Mouse (Mus musculus) heart, embryonic 10.5 days (tissue): Measurements from ENCODE around the gene Rab3gap1. TPM values are rescaled to one million over a fixed set of nuclear protein-coding genes. Genes with fewer than 3 reads are reported as not detected.
A peak's percentile ranks its signal among the peaks of the same experiment; 100 is the strongest.

Source experiments
- DNase-seq: peaks from one replicate; pipeline ENCODE4 v3.0.0-alpha.2; 2017; ENCODE audit warnings: low spot score
- H3K27ac ChIP-seq: fragments of 300-500 bp; sonication (generic); 2 replicates; pipeline ENCODE4 v1.5.1; 2016; ENCODE audit warnings: mild to moderate bottlenecking
- H3K27me3 ChIP-seq: fragments of 300-500 bp; sonication (generic); 2 replicates; pipeline ENCODE4 v1.6.1; 2016; ENCODE audit warnings: mild to moderate bottlenecking; ENCODE audit not compliant: poor library complexity, insufficient read depth, severe bottlenecking
- H3K36me3 ChIP-seq: fragments of 300-500 bp; sonication (generic); 2 replicates; pipeline ENCODE4 v1.6.1; 2016; ENCODE audit warnings: mild to moderate bottlenecking, moderate library complexity
- H3K4me1 ChIP-seq: fragments of 300-500 bp; sonication (generic); 2 replicates; pipeline ENCODE4 v1.6.1; 2016; ENCODE audit warnings: mild to moderate bottlenecking
- H3K4me3 ChIP-seq: fragments of 300-500 bp; sonication (generic); 2 replicates; pipeline ENCODE4 v1.5.1; 2016; ENCODE audit warnings: mild to moderate bottlenecking, moderate library complexity
- H3K9me3 ChIP-seq: fragments of 300-500 bp; sonication (generic); 2 replicates; pipeline ENCODE4 v1.6.1; 2016; ENCODE audit warnings: mild to moderate bottlenecking, moderate library complexity
- WGBS: fragments of 180-500 bp; shearing (Covaris S2); methylation state at CpG from one replicate; pipeline ENCODE4 v1.1.7; 2016; 5-methylcytosine and 5-hydroxymethylcytosine counted together
- polyA plus RNA-seq: library from polyadenylated mRNA; unstranded; fragments of >200 nt; fragmentation: Nextera tagmentation; extraction: Ambion mirVana; gene quantifications from 2 replicates; pipeline ENCODE4 v1.2.1, GENCODE M21; 2016

The Rab3gap1 gene
- polyA plus RNA-seq, 1 experiment from 2014 or later = 19.2 TPM

DNA sequence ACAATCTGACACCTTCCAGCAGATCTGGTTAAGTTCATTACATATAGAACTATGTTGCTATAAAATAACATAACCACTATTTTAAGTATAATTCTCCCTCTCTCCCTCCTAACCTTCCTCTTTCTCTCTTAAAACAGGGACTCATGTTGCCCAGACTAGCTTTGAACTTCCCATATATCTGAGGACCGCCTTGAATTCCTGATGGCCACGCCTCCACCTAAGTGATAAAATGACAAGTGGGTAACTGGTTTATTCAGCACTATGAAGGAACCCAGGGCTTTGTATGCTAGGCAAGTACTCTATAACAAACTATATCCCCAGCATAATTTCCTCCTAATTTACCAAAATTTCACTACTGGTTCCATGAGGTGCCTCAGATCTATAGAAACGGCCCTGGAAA lies 94.8 kb downstream of the Rab3gap1 start:
- Histone ChIP-seq H3K36me3 (0 out of 2 replicates have a peak, but pooled peaks cover 7% of the 10 kb centered on the region), H3K4me3 (no peak overlapping the region), H3K27me3 (no peaks in the 10 kb centered on the region), H3K9me3 (no peaks in the 10 kb centered on the region), H3K4me1 (peaks cover 14% of the 10 kb centered on the region), H3K27ac (no peak overlapping the region)
- 85% methylated on average over 3 of the region's 3 CpGs for WGBS
- no peak for DNase-seq

DNA sequence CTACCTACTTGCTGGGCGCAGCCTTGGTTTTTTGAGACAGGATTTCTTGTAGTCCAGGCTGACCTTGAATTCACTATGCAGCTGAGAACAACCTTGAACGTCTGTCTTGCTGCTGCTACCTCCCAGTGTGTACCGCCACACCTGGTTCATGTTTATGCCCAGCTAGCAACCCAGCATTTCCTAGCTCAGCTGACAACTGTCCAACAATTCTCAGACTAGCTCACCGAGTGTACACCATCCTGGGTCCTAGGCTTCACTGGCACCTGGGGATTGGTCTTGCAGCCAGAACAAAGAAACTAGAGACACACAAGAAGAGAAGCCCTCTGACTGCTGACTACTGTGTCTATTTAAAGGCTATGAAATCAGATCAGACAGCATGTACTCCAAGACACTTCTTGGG lies 102.3 kb downstream of the Rab3gap1 start:
- Histone ChIP-seq H3K27me3 (no peaks in the 10 kb centered on the region), H3K9me3 (no peaks in the 10 kb centered on the region), H3K36me3 (peaks cover 13% of the 10 kb centered on the region; the same call in 1 of the 2 replicates), H3K27ac (no peak overlapping the region), H3K4me1 (no peaks in the 10 kb centered on the region), H3K4me3 (no peak overlapping the region)
- no peak for DNase-seq
- WGBS = 78% methylated on average over 4 of the region's 4 CpGs

DNA sequence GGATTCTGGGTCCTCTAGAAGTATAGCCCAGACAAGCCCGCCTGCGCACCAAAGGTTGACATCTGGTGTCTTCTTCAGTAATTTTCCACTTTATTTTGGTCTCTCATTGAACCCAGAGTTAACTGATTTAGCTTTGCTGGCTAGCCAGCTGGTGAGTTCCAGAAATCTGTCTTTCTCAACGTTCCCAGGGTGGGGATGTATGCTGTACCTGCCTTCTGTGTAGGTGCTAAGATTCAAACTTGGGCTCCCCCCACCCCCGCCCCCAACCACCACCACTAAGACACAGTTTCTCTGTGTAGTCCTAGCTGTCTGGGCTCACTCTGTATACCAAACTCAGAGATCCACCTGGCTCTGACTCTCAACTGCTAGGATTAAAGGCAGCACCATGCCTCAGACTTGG lies 105.5 kb downstream of the Rab3gap1 start:
- Histone ChIP-seq H3K36me3 (peaks cover 17% of the 10 kb centered on the region; the same call in 1 of the 2 replicates), H3K27me3 (no peaks in the 10 kb centered on the region), H3K4me1 (no peaks in the 10 kb centered on the region), H3K27ac (no peak overlapping the region), H3K4me3 (no peak overlapping the region), H3K9me3 (no peaks in the 10 kb centered on the region)
- WGBS = 90% methylated on average over 4 of the region's 4 CpGs
- peak; percentile 36 for DNase-seq

DNA sequence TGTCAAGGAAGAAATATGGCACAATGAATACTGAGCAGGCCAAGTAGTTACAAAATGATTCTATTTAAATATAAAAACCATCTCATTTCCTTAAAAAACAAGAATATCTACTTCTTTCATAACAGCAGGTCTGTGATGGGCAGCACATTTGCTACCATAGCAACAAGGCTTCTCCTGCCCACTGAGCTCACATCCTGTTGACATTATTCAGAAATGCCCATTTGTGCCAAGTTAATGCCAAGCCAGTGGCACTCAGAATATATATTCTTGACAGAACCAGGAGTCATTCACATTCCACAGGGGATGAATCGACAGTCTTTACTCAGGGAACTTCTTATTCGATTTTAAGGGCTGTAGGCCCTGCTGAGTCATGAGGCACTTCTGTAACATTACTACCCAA lies 107.1 kb downstream of the Rab3gap1 start:
- H3K27me3 ChIP-seq = no peaks in the 10 kb centered on the region
- H3K27ac ChIP-seq = no peak overlapping the region
- no peak for DNase-seq
- 72% methylated on average over 2 of the region's 2 CpGs for WGBS
- no peaks in the 10 kb centered on the region for H3K4me1 ChIP-seq
- peaks cover 12% of the 10 kb centered on the region; the same call in 1 of the 2 replicates for H3K36me3 ChIP-seq
- no peak overlapping the region for H3K4me3 ChIP-seq
- H3K9me3 ChIP-seq = no peaks in the 10 kb centered on the region

DNA sequence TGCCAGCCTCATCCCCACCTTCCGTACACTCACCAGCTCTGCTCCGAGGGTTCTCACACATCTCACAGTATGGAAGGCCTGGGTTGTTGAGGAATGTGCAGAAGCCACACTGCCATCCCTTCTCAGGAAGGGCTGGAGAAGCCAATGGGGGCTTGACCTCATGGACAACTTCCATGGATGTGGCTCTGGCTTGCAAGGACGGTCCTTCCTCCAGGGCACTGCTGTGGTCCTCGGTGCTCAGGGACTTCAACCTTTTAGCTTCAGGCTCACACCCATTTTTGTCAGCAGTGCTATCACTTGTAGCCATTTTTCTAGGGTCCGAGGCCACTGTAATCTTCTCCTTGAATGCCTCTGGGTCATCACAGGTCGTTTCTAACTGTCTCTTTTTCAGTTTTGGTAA lies 107.5 kb downstream of the Rab3gap1 start:
- Histone ChIP-seq H3K27me3 (no peaks in the 10 kb centered on the region), H3K4me3 (no peak overlapping the region), H3K36me3 (peaks cover 9% of the 10 kb centered on the region; the same call in 1 of the 2 replicates), H3K4me1 (no peaks in the 10 kb centered on the region), H3K27ac (no peak overlapping the region), H3K9me3 (no peaks in the 10 kb centered on the region)
- 84% methylated on average over 6 of the region's 6 CpGs for WGBS
- peak; percentile 67 for DNase-seq

DNA sequence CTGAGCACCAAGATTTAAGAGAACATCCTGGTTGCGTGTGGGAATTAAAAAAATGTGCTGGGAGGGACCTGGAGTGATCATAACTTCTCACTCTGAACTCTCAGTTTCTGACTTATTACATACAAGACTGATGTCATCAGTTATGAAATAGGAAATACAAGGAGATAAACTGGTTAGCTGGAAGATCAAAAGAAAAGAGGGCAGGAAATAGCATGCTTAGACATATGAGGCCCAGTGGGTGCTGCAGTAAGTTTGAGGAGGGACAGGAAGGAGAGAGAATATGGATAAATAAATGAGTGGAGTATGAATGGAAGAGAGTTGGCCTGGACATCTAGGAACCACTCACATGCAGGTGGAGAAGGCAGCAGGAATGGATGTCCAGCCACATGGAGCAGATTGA lies 109.6 kb downstream of the Rab3gap1 start:
- 0 out of 2 replicates have a peak, but pooled peaks cover 4% of the 10 kb centered on the region for H3K36me3 ChIP-seq
- no peak overlapping the region for H3K4me3 ChIP-seq
- H3K27ac ChIP-seq = no peak overlapping the region
- DNase-seq = peak; percentile 3
- 81% methylated on average over 1 of the region's 1 CpGs for WGBS
- H3K4me1 ChIP-seq = no peaks in the 10 kb centered on the region
- no peaks in the 10 kb centered on the region for H3K9me3 ChIP-seq
- H3K27me3 ChIP-seq = no peaks in the 10 kb centered on the region

DNA sequence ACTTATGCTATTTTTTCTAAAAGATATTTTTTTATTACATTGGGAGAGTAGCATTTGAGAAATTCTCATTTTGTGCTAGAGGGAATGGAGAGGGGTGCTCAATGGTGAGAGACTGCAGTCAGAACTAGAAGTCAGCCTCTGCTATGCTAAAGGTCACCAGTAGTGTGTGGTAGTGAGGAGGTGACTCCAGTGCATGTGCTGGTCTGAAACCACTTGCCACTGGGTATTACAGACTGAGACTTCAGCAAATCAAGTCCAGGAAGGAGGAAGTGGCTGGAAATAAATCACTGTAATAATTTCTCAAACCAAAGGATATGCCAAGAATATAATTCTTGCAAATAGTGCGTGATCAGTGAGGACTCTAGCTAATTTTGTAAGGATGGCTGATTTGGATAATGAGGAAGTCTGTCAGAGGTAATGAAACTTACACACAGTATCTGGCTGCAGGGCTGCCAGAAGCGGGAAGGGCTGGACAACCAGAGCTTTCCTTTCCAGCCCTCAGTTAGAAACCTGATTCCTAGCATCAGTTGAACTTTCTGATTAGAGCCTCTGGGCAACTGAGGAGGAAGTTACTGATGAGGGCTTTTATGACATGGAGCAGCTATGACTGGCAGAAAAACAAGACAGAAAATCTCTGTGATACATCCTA lies 112.5 kb downstream of the Rab3gap1 start:
- Histone ChIP-seq H3K27me3 (no peaks in the 10 kb centered on the region), H3K4me1 (no peaks in the 10 kb centered on the region), H3K36me3 (0 out of 2 replicates have a peak, but pooled peaks cover 2% of the 10 kb centered on the region), H3K27ac (no peak overlapping the region), H3K4me3 (no peak overlapping the region), H3K9me3 (no peaks in the 10 kb centered on the region)
- WGBS = 67% methylated on average over 2 of the region's 2 CpGs
- DNase-seq = peak; percentile 22

DNA sequence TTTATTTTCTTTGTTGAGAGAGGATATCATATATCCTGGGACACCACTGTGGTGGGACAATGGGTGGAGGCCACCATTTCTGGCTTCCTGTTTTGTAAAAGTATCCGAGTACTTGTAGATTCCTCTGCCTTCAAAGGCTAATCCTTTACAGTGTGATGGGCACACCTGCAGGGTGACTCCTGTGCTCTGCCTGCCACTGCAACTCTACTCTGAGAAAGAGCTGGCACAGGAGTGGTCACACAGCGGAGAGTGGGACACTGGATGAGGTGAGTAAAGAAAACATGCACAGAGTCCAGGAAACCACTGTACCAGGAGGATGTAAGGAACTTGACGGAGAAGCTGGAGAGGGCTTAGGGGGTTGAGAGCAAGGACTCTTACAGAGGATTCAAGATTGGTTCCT lies 113.7 kb downstream of the Rab3gap1 start:
- H3K4me1 ChIP-seq = no peaks in the 10 kb centered on the region
- 78% methylated on average over 3 of the region's 3 CpGs for WGBS
- no peaks in the 10 kb centered on the region for H3K27me3 ChIP-seq
- H3K27ac ChIP-seq = no peak overlapping the region
- peak; percentile 70 for DNase-seq
- H3K9me3 ChIP-seq = no peaks in the 10 kb centered on the region
- H3K4me3 ChIP-seq = no peak overlapping the region
- H3K36me3 ChIP-seq = no peaks in the 10 kb centered on the region

DNA sequence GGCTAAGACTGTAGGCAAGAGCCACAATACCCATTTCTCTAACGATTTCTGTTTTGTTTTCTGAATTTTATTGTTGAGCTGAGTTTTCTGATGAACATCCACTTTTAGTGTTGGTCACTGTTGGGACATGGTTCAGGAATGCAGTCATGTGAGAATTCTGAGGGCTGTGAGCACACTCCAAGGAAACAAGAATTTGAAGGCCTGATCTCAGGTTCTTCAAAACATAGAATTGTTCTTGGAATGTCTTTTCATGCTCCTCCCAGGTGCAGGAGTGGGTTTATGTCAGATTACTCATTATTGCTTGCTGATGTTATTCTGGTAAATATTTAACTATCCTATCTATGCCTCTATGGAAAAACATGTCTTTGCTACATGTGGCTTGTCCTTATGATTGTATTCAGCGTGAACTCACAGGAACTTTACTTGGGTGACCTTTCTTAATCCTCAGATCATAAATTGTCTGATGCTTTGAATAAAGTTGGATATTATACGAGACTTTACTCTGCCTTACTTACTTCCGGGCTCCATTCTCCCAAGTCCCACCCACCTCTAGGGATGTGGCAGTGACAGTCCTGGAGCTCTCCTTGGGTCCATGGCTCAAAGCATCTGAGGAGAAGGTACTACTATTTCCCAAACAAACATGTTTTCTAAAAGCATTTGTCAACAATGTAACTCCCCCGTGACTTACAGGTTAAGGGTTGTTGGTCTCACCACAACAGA lies 114.9 kb downstream of the Rab3gap1 start:
- no peaks in the 10 kb centered on the region for H3K9me3 ChIP-seq
- no peaks in the 10 kb centered on the region for H3K27me3 ChIP-seq
- H3K4me1 ChIP-seq = no peaks in the 10 kb centered on the region
- 90% methylated on average over 5 of the region's 5 CpGs for WGBS
- H3K27ac ChIP-seq = no peak overlapping the region
- no peaks in the 10 kb centered on the region for H3K36me3 ChIP-seq
- peak; percentile 28 for DNase-seq
- H3K4me3 ChIP-seq = no peak overlapping the region

DNA sequence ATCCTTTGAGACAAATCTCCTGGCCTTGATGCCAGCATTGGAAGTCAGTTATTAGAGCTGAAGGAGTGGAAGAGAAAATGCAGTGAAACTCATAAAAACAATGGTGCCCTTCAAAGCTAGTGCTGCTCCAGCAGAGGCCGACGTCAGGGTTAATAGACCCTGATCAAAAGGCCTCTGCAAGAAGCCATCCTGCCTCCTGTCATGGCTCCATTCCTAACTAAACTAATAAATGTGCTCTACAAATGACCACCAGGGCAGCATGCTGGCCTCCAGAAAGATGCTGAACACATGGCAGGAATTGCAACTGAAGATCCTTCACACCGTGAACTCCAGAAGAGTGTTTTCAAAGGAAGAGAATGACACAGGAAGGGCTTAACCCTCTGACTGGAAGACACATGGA lies 116.8 kb downstream of the Rab3gap1 start:
- H3K4me1 ChIP-seq = peaks cover 5% of the 10 kb centered on the region
- no peaks in the 10 kb centered on the region for H3K36me3 ChIP-seq
- H3K9me3 ChIP-seq = no peaks in the 10 kb centered on the region
- no peak overlapping the region for H3K27ac ChIP-seq
- H3K27me3 ChIP-seq = no peaks in the 10 kb centered on the region
- DNase-seq = no peak
- no peak overlapping the region for H3K4me3 ChIP-seq
- WGBS = 50% methylated on average over 3 of the region's 3 CpGs

DNA sequence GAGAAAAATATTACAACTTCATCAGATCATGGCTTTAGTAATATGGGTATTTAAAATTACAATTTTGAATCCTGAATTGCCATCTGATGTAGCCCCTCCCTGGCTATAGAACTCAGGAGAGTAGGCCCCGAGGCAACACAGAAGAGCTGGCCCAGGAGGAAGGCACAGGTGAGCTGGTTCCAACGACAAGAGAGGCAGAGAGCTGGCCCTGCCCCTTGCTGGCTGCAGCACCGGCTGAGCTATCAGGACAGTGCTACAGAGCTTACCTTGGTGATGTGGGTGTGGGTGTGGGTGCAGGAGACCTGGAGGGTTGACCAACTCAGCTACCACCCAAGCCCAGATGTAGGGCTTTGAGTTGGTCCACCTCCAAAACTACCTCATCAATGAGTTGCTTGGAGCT lies 119.7 kb downstream of the Rab3gap1 start:
- H3K27me3 ChIP-seq = no peaks in the 10 kb centered on the region
- no peak overlapping the region for H3K27ac ChIP-seq
- H3K4me3 ChIP-seq = no peak overlapping the region
- peaks cover 7% of the 10 kb centered on the region for H3K4me1 ChIP-seq
- WGBS = 78% methylated on average over 3 of the region's 3 CpGs
- H3K9me3 ChIP-seq = no peaks in the 10 kb centered on the region
- DNase-seq = peak; percentile 58
- peaks cover 14% of the 10 kb centered on the region; the same call in 1 of the 2 replicates for H3K36me3 ChIP-seq

DNA sequence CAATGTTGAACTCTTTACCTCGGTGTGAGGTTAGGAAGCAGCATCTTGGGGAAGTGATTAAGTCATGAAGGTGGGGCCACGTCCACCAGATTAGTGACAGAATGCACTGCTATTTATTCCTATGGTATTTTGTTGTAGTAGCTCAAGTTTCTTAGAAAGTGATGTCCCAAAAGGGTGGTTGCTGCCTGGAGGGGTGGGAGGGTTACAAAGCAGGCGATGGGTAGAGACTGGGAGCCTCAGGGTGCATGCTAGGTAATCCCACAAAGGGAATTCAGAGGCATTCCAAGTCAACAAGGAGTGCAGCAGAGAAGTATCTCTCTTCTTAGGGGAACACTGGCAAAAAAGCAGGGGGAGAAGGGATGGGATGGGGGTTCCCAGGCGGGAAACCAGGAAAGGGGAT lies 120.8 kb downstream of the Rab3gap1 start:
- peak; percentile 41 for DNase-seq
- Histone ChIP-seq H3K27me3 (no peaks in the 10 kb centered on the region), H3K27ac (peak overlapping the region; percentile 49; the same call in 1 of the 2 replicates), H3K4me1 (peaks cover 7% of the 10 kb centered on the region), H3K9me3 (no peaks in the 10 kb centered on the region), H3K4me3 (no peak overlapping the region), H3K36me3 (peaks cover 14% of the 10 kb centered on the region; the same call in 1 of the 2 replicates)
- 68% methylated on average over 4 of the region's 4 CpGs for WGBS
